Mouse (Mus musculus): ENCODE results near the gene Rab12. TPM values are rescaled to one million over a fixed set of nuclear protein-coding genes. Genes with fewer than 3 reads are reported as not detected.

Rab12 gene
- total and polyA plus RNA-seq, 2 experiments from 2014 or later = 52.5 to 56.4 TPM

DNA sequence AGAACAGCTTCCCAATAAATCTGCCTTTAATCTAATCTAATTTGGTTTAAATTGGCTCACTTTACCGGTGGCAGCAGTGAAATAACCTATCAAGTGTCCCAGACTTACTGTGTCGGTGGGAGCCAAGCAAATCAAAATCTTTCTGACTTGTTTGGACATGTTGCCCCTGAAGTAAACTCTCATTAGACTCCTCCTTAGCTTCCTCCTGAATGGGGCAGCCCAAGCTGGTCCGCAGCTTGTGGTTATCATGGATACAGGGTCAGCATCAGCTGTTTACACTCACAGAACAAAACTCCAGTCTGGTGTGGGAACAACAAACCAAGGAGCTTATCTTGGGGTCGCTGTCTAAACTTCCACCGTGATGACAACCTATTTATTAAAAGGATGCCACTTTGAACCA lies 47.8 kb downstream of the Rab12 start:
- H3K4me2 ChIP-seq (ENCODE audit: low read depth, low read length) = no peak overlapping the region
- H3K36me3 ChIP-seq (replicated peaks; ENCODE audit: control insufficient read depth, insufficient read depth, low read length) = no peaks in the 10 kb centered on the region
- H3K9ac ChIP-seq (replicated peaks; ENCODE audit: low read depth, low read length) = no peak overlapping the region
- H3K27ac ChIP-seq (ENCODE audit: low read depth) = no peak overlapping the region
- DNase-seq (ENCODE audit: low spot score) (no peak), ATAC-seq (ENCODE audit: insufficient read depth, low read depth) (no peak)
- 0 out of 2 replicates have a peak, but pooled peaks cover 4% of the 10 kb centered on the region for H3K9me3 ChIP-seq (replicated peaks; ENCODE audit: control insufficient read depth, low read length)
- H3K27me3 ChIP-seq (ENCODE audit: control insufficient read depth, insufficient read depth, low read length) = no peaks in the 10 kb centered on the region
- no peaks in the 10 kb centered on the region for H3K4me1 ChIP-seq (ENCODE audit: control insufficient read depth, insufficient read depth)
- TF ChIP-seq EP300 (IDR thresholded peaks at IDR 0.05; ENCODE audit: low read depth) (no peak), CTCF (IDR thresholded peaks at IDR 0.05; ENCODE audit: low read depth) (no peak)
- WGBS = 51% methylated on average over 5 of the region's 5 CpGs
- no peak overlapping the region for H3K4me3 ChIP-seq (ENCODE audit: low read depth, low read length)

DNA sequence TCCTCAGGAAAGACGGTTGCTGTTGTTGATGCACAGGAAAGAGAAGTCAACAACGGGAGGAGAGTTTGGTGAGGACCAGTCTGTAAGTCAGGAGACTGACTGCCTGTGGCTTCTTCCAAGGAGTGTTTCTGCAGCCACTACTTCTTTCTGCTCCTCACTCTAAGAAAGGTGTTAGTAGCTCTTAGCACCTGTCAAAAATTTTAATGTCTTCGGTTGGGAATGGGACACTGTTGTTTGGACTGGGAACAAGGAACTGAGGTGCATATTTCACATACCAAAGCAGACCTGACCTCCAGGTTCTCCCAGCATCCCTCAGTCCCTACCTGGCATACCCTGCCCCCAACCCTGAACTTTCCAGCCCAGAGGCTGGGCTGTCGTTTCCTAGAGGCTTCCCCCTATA lies 48.3 kb downstream of the Rab12 start:
- H3K4me3 ChIP-seq (ENCODE audit: low read depth, low read length) = no peak overlapping the region
- DNase-seq (ENCODE audit: low spot score) = no peak
- H3K27me3 ChIP-seq (ENCODE audit: control insufficient read depth, insufficient read depth, low read length) = no peaks in the 10 kb centered on the region
- 0 out of 2 replicates have a peak, but pooled peaks cover 4% of the 10 kb centered on the region for H3K9me3 ChIP-seq (replicated peaks; ENCODE audit: control insufficient read depth, low read length)
- no peak overlapping the region for H3K4me2 ChIP-seq (ENCODE audit: low read depth, low read length)
- no peaks in the 10 kb centered on the region for H3K4me1 ChIP-seq (ENCODE audit: control insufficient read depth, insufficient read depth)
- no peaks in the 10 kb centered on the region for H3K36me3 ChIP-seq (replicated peaks; ENCODE audit: control insufficient read depth, insufficient read depth, low read length)
- H3K9ac ChIP-seq (replicated peaks; ENCODE audit: low read depth, low read length) = no peak overlapping the region
- no peak for ATAC-seq (ENCODE audit: insufficient read depth, low read depth)
- H3K27ac ChIP-seq (ENCODE audit: low read depth) = no peak overlapping the region
- WGBS = 61% methylated on average over 4 of the region's 4 CpGs
- TF ChIP-seq CTCF (IDR thresholded peaks at IDR 0.05; ENCODE audit: low read depth) (no peak), EP300 (IDR thresholded peaks at IDR 0.05; ENCODE audit: low read depth) (no peak)

DNA sequence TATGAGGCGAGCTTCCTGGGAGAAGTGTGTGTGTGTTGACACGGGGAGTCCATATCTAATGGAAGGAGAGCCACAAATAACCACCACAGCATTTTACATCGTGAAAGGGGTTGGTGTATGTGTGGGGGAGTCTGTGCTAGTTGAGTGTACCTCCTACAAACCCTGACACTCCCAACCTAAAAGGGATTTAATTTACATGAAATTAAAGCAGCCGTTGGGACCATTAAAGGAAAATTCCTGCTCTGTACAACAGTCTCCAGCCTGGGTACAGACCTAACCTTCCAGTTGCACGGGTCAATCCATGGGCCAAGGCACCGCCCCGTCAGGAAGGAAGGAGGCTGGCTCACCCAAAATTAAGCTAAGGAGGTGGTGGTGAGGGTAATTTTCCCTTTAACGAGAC lies 49.5 kb downstream of the Rab12 start:
- TF ChIP-seq EP300 (IDR thresholded peaks at IDR 0.05; ENCODE audit: low read depth) = no peak
- no peak for TF ChIP-seq CTCF (IDR thresholded peaks at IDR 0.05; ENCODE audit: low read depth)
- ATAC-seq (ENCODE audit: insufficient read depth, low read depth) = no peak
- Histone ChIP-seq H3K27ac (ENCODE audit: low read depth) (no peak overlapping the region), H3K27me3 (ENCODE audit: control insufficient read depth, insufficient read depth, low read length) (no peaks in the 10 kb centered on the region), H3K9ac (replicated peaks; ENCODE audit: low read depth, low read length) (no peak overlapping the region), H3K9me3 (replicated peaks; ENCODE audit: control insufficient read depth, low read length) (0 out of 2 replicates have a peak, but pooled peaks cover 4% of the 10 kb centered on the region), H3K36me3 (replicated peaks; ENCODE audit: control insufficient read depth, insufficient read depth, low read length) (no peaks in the 10 kb centered on the region), H3K4me1 (ENCODE audit: control insufficient read depth, insufficient read depth) (no peaks in the 10 kb centered on the region), H3K4me3 (ENCODE audit: low read depth, low read length) (no peak overlapping the region), H3K4me2 (ENCODE audit: low read depth, low read length) (no peak overlapping the region)
- WGBS = 41% methylated on average over 8 of the region's 8 CpGs
- DNase-seq (ENCODE audit: low spot score) = no peak

DNA sequence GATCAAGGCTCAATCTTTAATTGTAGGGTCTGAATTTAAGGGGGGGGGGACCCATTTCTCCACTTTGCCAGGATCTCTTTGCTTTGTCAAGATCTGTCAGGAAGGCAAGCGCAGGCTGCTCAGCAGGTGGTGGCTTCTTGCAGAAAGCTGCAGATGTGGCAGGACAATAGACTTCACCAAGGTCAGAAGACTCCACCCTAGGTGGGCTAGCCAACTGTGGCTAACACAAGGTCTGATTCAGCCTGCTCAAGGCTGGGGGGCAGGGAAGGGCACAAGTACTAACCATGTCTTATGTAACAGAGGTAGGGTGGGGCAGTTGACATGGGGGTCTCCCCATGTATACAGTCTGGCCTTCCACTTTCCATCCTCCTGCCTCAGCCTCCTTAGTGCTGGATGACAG lies 62.3 kb downstream of the Rab12 start:
- Histone ChIP-seq H3K4me3 (ENCODE audit: low read depth, low read length) (no peak overlapping the region), H3K27me3 (ENCODE audit: control insufficient read depth, insufficient read depth, low read length) (peaks cover 5% of the 10 kb centered on the region), H3K4me1 (ENCODE audit: control insufficient read depth, insufficient read depth) (no peaks in the 10 kb centered on the region), H3K36me3 (replicated peaks; ENCODE audit: control insufficient read depth, insufficient read depth, low read length) (no peaks in the 10 kb centered on the region), H3K9ac (replicated peaks; ENCODE audit: low read depth, low read length) (no peak overlapping the region), H3K27ac (ENCODE audit: low read depth) (no peak overlapping the region), H3K4me2 (ENCODE audit: low read depth, low read length) (no peak overlapping the region), H3K9me3 (replicated peaks; ENCODE audit: control insufficient read depth, low read length) (no peaks in the 10 kb centered on the region)
- ATAC-seq (ENCODE audit: insufficient read depth, low read depth) (no peak), DNase-seq (ENCODE audit: low spot score) (no peak)
- no peak for TF ChIP-seq CTCF (IDR thresholded peaks at IDR 0.05; ENCODE audit: low read depth)
- TF ChIP-seq EP300 (IDR thresholded peaks at IDR 0.05; ENCODE audit: low read depth) = no peak
- WGBS = 71% methylated on average over 1 of the region's 1 CpGs

DNA sequence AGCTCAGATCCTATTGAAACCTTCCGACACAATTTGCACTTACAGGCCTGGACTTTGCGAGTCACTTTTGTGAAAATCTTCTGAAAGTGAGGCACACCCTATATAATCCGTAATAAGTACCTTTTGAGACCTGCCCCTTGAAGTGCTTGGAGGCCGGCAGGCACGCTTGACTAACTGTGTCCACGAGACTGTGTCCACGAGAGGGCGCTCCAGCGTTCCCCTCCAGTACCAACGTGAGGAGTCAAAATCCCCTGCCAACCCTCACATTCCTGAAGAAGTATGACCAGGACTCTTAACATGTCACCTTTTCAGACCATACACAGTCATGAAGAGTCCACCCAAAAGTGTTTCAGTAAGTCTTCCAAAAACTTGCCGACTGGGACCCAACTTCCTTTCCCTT lies 68.4 kb downstream of the Rab12 start:
- peak overlapping the region; percentile 68; the same call in 1 of the 2 replicates for H3K4me3 ChIP-seq (ENCODE audit: low read depth, low read length)
- H3K4me2 ChIP-seq (ENCODE audit: low read depth, low read length) = peak overlapping the region; percentile 97
- peak; percentile 53 for DNase-seq (ENCODE audit: low spot score)
- no peak overlapping the region for H3K27ac ChIP-seq (ENCODE audit: low read depth)
- no peak for ATAC-seq (ENCODE audit: insufficient read depth, low read depth)
- 1% methylated on average over 11 of the region's 11 CpGs for WGBS
- H3K27me3 ChIP-seq (ENCODE audit: control insufficient read depth, insufficient read depth, low read length) = peaks cover 51% of the 10 kb centered on the region
- TF ChIP-seq EP300 (IDR thresholded peaks at IDR 0.05; ENCODE audit: low read depth) = no peak
- TF ChIP-seq CTCF (IDR thresholded peaks at IDR 0.05; ENCODE audit: low read depth) = peak; percentile 79
- no peak overlapping the region for H3K9ac ChIP-seq (replicated peaks; ENCODE audit: low read depth, low read length)
- no peaks in the 10 kb centered on the region for H3K9me3 ChIP-seq (replicated peaks; ENCODE audit: control insufficient read depth, low read length)
- H3K4me1 ChIP-seq (ENCODE audit: control insufficient read depth, insufficient read depth) = no peaks in the 10 kb centered on the region
- H3K36me3 ChIP-seq (replicated peaks; ENCODE audit: control insufficient read depth, insufficient read depth, low read length) = no peaks in the 10 kb centered on the region

DNA sequence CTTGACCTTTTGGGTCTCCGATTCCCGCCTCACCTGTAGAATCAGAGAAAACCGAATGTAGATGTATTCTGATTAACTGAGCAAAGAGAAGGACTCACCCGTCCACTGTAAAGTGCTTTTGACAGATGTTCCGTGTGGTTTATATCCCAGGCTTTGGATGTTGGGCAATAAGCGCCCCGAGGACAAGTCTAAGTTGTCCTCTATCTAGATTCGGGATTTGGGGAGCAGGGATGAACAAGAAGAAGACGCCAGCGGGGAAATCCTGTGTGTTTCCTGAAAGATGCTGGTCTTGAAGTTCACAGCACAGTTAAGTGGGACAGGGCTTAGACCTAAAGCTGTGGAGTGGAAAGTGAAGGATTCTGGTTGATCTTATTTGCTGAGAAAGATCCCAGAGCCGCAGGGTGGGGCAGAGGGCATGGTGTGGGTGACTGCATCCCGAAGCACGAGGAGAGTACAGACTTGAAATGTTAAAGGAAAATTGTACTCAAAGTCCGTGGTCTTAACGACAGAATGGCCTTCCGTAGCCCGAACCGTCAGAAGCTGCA lies 68.9 kb downstream of the Rab12 start:
- Histone ChIP-seq H3K4me3 (ENCODE audit: low read depth, low read length) (peak overlapping the region; percentile 68), H3K27ac (ENCODE audit: low read depth) (no peak overlapping the region), H3K27me3 (ENCODE audit: control insufficient read depth, insufficient read depth, low read length) (peaks cover 51% of the 10 kb centered on the region), H3K9ac (replicated peaks; ENCODE audit: low read depth, low read length) (no peak overlapping the region), H3K4me1 (ENCODE audit: control insufficient read depth, insufficient read depth) (no peaks in the 10 kb centered on the region), H3K36me3 (replicated peaks; ENCODE audit: control insufficient read depth, insufficient read depth, low read length) (no peaks in the 10 kb centered on the region), H3K9me3 (replicated peaks; ENCODE audit: control insufficient read depth, low read length) (no peaks in the 10 kb centered on the region), H3K4me2 (ENCODE audit: low read depth, low read length) (peak overlapping the region; percentile 97)
- ATAC-seq (ENCODE audit: insufficient read depth, low read depth) = no peak
- DNase-seq (ENCODE audit: low spot score) = no peak
- WGBS = 5% methylated on average over 18 of the region's 18 CpGs
- TF ChIP-seq CTCF (IDR thresholded peaks at IDR 0.05; ENCODE audit: low read depth) (no peak), EP300 (IDR thresholded peaks at IDR 0.05; ENCODE audit: low read depth) (no peak)

All from heart, postnatal 0 days (tissue).